Mouse (Mus musculus) left cerebral cortex, postnatal 10 days (tissue): ENCODE results near the gene Ppih. TPM values are rescaled to one million over a fixed set of nuclear protein-coding genes. Genes with fewer than 3 reads are reported as not detected.
A peak's percentile ranks its signal among the peaks of the same experiment; 100 is the strongest.
"Not testable (repeated sequence)": the region's sequence is repeated elsewhere in the genome, so short reads cannot be mapped to it uniquely, and the experiment has no call there.

Source experiments
- DNase-seq, 2 experiments: peaks; one replicate each; pipeline ENCODE4 v3.0.0; 2021 to 2022; ENCODE audit warnings: low spot score in 2 of 2, mixed read lengths in 1 of 2; ENCODE audit errors: extremely low spot score in 1 of 2
- intact Hi-C: fragments of 180-260 bp; cut with DNase I; formaldehyde crosslinking; loops from one replicate; pipeline ENCODE4 v1.15.1; 2025
- total RNA-seq, 2 experiments: library from RNA; stranded (reverse); gene quantifications; 2 replicates each; pipeline ENCODE4 v1.2.3; 2021

Ppih gene
- total RNA-seq, 2 experiments from 2014 or later, result 19.5 to 23.5 TPM

- intact Hi-C loops, result loop anchor here (5.0 kb wide), 1 partner anchor 46 kb away; no protein-coding TSS in a partner anchor
- DNase-seq, result peak; percentile 16 to 75
Measured at GRCm38 (mm10) chr4:119293574-119294258, 26.6 kb downstream of the Ppih start.

GRCm38 (mm10) chr4:119292771-119293573 lies 27.4 kb downstream of the Ppih start:
- intact Hi-C loops, result loop anchor here (5.0 kb wide), 1 partner anchor 46 kb away; no protein-coding TSS in a partner anchor
- peak; percentile 56 to 68 for DNase-seq

- no peak for DNase-seq
- intact Hi-C loops, result loop anchor here (5.0 kb wide), 1 partner anchor 45 kb away; no protein-coding TSS in a partner anchor
Measured at GRCm38 (mm10) chr4:119291921-119292320, 28.4 kb downstream of the Ppih start.

- intact Hi-C loops, result no loop called here
- no peak for DNase-seq
Measured at GRCm38 (mm10) chr4:119285336-119285735, 35.0 kb downstream of the Ppih start.

GRCm38 (mm10) chr4:119284861-119285260 lies 35.5 kb downstream of the Ppih start:
- DNase-seq, result no peak
- intact Hi-C loops, result no loop called here

- intact Hi-C loops, DNase-seq: not testable (repeated sequence)
Measured at GRCm38 (mm10) chr4:119278784-119279183, 41.6 kb downstream of the Ppih start.

GRCm38 (mm10) chr4:119275726-119276125 lies 44.6 kb downstream of the Ppih start:
- DNase-seq, result no peak
- intact Hi-C loops, result no loop called here

GRCm38 (mm10) chr4:119275226-119275625 lies 45.1 kb downstream of the Ppih start:
- DNase-seq, result no peak
- intact Hi-C loops, result no loop called here

- DNase-seq, result no peak
- intact Hi-C loops, result no loop called here
Measured at GRCm38 (mm10) chr4:119274627-119275026, 45.7 kb downstream of the Ppih start.

- intact Hi-C loops, result no loop called here
- no peak for DNase-seq
Measured at GRCm38 (mm10) chr4:119266606-119267005, 53.7 kb downstream of the Ppih start.

GRCm38 (mm10) chr4:119263459-119263858 lies 56.9 kb downstream of the Ppih start:
- intact Hi-C loops, result no loop called here
- DNase-seq, result no peak

GRCm38 (mm10) chr4:119262483-119262882 lies 57.9 kb downstream of the Ppih start:
- no peak for DNase-seq
- intact Hi-C loops, result no loop called here

GRCm38 (mm10) chr4:119261087-119261713 lies 59.1 kb downstream of the Ppih start:
- intact Hi-C loops, result no loop called here
- no peak for DNase-seq

GRCm38 (mm10) chr4:119259344-119260254 lies 60.7 kb downstream of the Ppih start:
- DNase-seq, result no peak
- intact Hi-C loops, result no loop called here

GRCm38 (mm10) chr4:119257083-119257482 lies 63.3 kb downstream of the Ppih start:
- intact Hi-C loops, result no loop called here
- no peak for DNase-seq

- DNase-seq, result no peak
- intact Hi-C loops, result no loop called here
Measured at GRCm38 (mm10) chr4:119255351-119255750, 65.0 kb downstream of the Ppih start, which contains the start of gene Cldn19. TSS of gene Cldn19 (plus strand) at chr4:119255414.

GRCm38 (mm10) chr4:119254012-119254618 lies 66.2 kb downstream of the Ppih start:
- peak in 1 of 2 experiments; percentile 37 for DNase-seq

More at GRCm38 (mm10) chr4:119254012-119254618, 66.2 kb downstream of the Ppih start:
- intact Hi-C loops, result no loop called here
